Mouse (Mus musculus) lung, postnatal 0 days (tissue): ENCODE measurements around the gene Lrrfip1.

Experiments used
- CTCF ChIP-seq: IDR thresholded peaks from 2 replicates; pipeline ENCODE4 v1.5.1; 2016; ENCODE audit warnings: antibody characterized with exemption, mild to moderate bottlenecking
- EP300 ChIP-seq: IDR thresholded peaks from 2 replicates; pipeline ENCODE4 v1.6.1; 2016; ENCODE audit warnings: antibody characterized with exemption, mild to moderate bottlenecking, control low read depth

- no peak for TF ChIP-seq EP300
- no peak for TF ChIP-seq CTCF
Observed at GRCm38 (mm10) chr1:91059792-91060604, 61.5 kb downstream of the Lrrfip1 start.
